Mouse (Mus musculus) bone marrow macrophage, adult 2 months (primary cell): ENCODE results near the gene Ncoa3.

Experiments
- CTCF ChIP-seq: IDR thresholded peaks from 2 replicates; pipeline ENCODE4 v1.5.1; 2012; ENCODE audit warnings: low read depth, mild to moderate bottlenecking, low read length, moderate library complexity
- POLR2A ChIP-seq: IDR thresholded peaks from 2 replicates; pipeline ENCODE4 v1.6.1; 2012; ENCODE audit warnings: mild to moderate bottlenecking, low read depth, low read length, borderline replicate concordance

DNA sequence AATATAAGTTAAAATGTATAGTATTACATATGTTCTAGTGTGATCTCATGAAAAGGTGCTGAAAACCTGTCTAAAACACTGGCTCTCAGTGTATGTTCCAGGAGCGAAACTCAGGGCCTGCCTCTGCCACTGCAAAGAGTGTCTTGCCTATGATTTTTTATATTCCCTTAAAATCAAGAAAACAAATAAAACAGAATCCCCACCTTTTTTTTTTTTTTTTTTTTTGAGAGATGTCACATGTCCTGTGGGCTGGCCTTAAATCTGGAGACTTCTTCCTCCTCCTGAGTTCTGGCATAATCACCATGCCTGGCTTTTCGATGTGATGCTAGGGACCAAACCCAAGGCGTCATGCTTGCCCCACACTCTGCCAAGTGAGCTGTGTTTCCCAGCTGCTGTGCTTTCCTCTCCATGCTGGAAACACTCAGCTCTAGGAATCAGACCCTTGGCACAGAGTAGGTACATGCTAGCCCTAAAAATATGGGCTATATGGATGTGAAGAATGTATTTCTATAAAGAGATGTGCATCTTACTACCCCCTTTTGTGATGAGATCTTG is 17.0 kb downstream of the Ncoa3 start:
- TF ChIP-seq CTCF (no peak), POLR2A (no peak)
